Mouse (Mus musculus) neutrophil, adult 59 days (primary cell): ENCODE measurements around the gene Fbl. TPM values are rescaled to one million over a fixed set of nuclear protein-coding genes. Genes with fewer than 3 reads are reported as not detected.

Experiments
- total RNA-seq, 2 experiments: library from RNA; stranded (reverse); gene quantifications; 1 replicate in 1 of 2; 2 replicates in 1 of 2; pipeline ENCODE4 v1.2.4; 2023

The Fbl gene
- total RNA-seq = 10 to 100 TPM; 62.5 to 81.4 TPM

GRCm38 (mm10) chr7:28169489-28170422 lies at the start of gene Fbl:
TSS of gene Fbl (plus strand) at chr7:28169710.

GRCm38 (mm10) chr7:28129166-28129565 lies 40.3 kb upstream of the Fbl start, which contains the start of gene 9530053A07Rik:
TSS of gene 9530053A07Rik (plus strand) at chr7:28129466.

GRCm38 (mm10) chr7:28179228-28179627 lies 9.7 kb downstream of the Fbl start, which contains the start of gene Dyrk1b:
TSS of gene Dyrk1b (plus strand) at chr7:28179469.

Other genes starting within 250 kb of the Fbl start
- gene Zfp974, start 240.2 kb upstream of the Fbl start, total RNA-seq = 1 to 10 TPM; 1.9 to 3.4 TPM
- 1 to 10 TPM; 4.6 to 5.3 TPM for gene Zfp780b, start 190.5 kb upstream of the Fbl start, total RNA-seq
- gene Zfp850, start 155.6 kb upstream of the Fbl start, total RNA-seq = 1 to 10 TPM; 1.3 to 1.5 TPM
- 10 to 100 TPM; 64.9 to 84.1 TPM for gene Psmc4, start 119.6 kb upstream of the Fbl start, total RNA-seq
- not detected for gene Fcgbp, start 98.5 kb upstream of the Fbl start, total RNA-seq
- gene 9530053A07Rik, start 40.2 kb upstream of the Fbl start, total RNA-seq = not detected
- gene Dyrk1b, start 9.8 kb downstream of the Fbl start, total RNA-seq = 10 to 100 TPM; 13.9 to 15.7 TPM
- 1 to 10 TPM; 1.4 to 1.8 TPM for gene Eid2, start 98.2 kb downstream of the Fbl start, total RNA-seq
- gene Eid2b, start 108.0 kb downstream of the Fbl start, total RNA-seq = 1 to 10 TPM; 4.3 to 5.0 TPM
- gene Selenov, start 121.5 kb downstream of the Fbl start, total RNA-seq = not detected
- gene Dll3, start 132.5 kb downstream of the Fbl start, total RNA-seq = not detected
- 10 to 100 TPM; 27.4 to 29.6 TPM for gene Timm50, start 142.4 kb downstream of the Fbl start, total RNA-seq
- 10 to 100 TPM; 70.9 to 78.0 TPM for gene Supt5, start 169.0 kb downstream of the Fbl start, total RNA-seq
- 1,000 to 10,000 TPM; 1,016 to 1,191 TPM for gene Rps16, start 180.9 kb downstream of the Fbl start, total RNA-seq
- 10 to 100 TPM; 22.3 to 30.8 TPM for gene Plekhg2, start 202.9 kb downstream of the Fbl start, total RNA-seq
- gene Zfp36, start 210.5 kb downstream of the Fbl start, total RNA-seq = 1,000 to 10,000 TPM; 1,188 to 1,652 TPM
- gene Med29, start 223.0 kb downstream of the Fbl start, total RNA-seq = 10 to 100 TPM in 1 of 2 experiments, 1 to 10 TPM in 1; 7.2 to 10.1 TPM
- 10 to 100 TPM; 62.9 to 73.5 TPM for gene Paf1, start 223.2 kb downstream of the Fbl start, total RNA-seq